20 mouse cellular contexts compared by ENCODE assay signal in the genomic region with DNA sequence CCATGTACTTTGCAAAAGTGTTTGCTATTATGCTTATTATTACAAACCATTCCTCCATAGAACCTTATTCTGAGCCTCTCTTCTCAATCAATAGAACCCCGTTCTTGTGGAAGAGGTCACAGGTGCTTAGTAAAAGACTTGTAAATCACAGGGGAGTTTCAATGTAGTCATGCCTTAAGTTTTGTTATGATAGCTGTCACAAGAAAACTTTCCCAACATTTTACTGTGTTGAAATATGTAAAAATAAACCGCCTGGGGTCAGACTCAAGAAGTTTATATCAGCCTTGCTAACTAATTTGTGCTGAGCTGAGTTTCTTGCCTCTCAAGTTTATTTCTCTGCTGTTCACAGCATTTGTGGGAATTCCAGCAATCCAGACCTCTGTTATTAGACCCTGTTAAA.
"Had no signal": no experiment of that assay in that cellular context is flagged by ENCODE, and none has a peak within 500 bp of the region (broad histone marks: within the 10 kb centered on the region; RNA-seq: fewer than 3 reads in every experiment).

No protein-coding gene starts in this region.

- H3K4me2 ChIP-seq: lung, embryonic 14.5 days; midbrain, embryonic 12.5 days; neural tube, embryonic 13.5 days; neural tube, embryonic 15.5 days; stomach, embryonic 15.5 days had no signal

- H3K27ac ChIP-seq: midbrain, embryonic 10.5 days; midbrain, embryonic 12.5 days; neural tube, embryonic 13.5 days; neural tube, embryonic 15.5 days; stomach, embryonic 15.5 days; stomach, postnatal 0 days had no signal

- H3K4me1 ChIP-seq: midbrain, embryonic 12.5 days; neural tube, embryonic 13.5 days; neural tube, embryonic 15.5 days; stomach, embryonic 15.5 days had no signal

- H3K9me3 ChIP-seq: midbrain, embryonic 10.5 days; midbrain, embryonic 12.5 days; neural tube, embryonic 13.5 days; neural tube, embryonic 15.5 days; stomach, embryonic 15.5 days had no signal

- H3K36me3 ChIP-seq: midbrain, embryonic 10.5 days; midbrain, embryonic 12.5 days; neural tube, embryonic 13.5 days; neural tube, embryonic 15.5 days; stomach, embryonic 15.5 days had no signal

- H3K27me3 ChIP-seq: midbrain, embryonic 12.5 days; neural tube, embryonic 13.5 days; neural tube, embryonic 15.5 days; stomach, embryonic 15.5 days had no signal

- H3K9ac ChIP-seq: lung, embryonic 14.5 days; midbrain, embryonic 12.5 days; neural tube, embryonic 13.5 days; neural tube, embryonic 15.5 days; stomach, embryonic 15.5 days had no signal

- H3K4me3 ChIP-seq: midbrain, embryonic 10.5 days; midbrain, embryonic 12.5 days; myocyte; neural tube, embryonic 13.5 days; neural tube, embryonic 15.5 days; stomach, embryonic 15.5 days had no signal

- DNase-seq: lung, adult 18-20 months; lung, embryonic 14.5 days; lung, postnatal 14 days; lung, postnatal 4 days; midbrain, embryonic 14.5 days; retina, postnatal 1 day; right cerebral cortex, adult 18-20 months; right cerebral cortex, postnatal 25 days; right cerebral cortex, postnatal 4 days; spleen, adult 18-20 months; thymus, adult 2 months; thymus, postnatal 25 days; thymus, postnatal 4 days had no signal
